Mouse (Mus musculus): ENCODE measurements around the gene Sema4d. TPM values are rescaled to one million over a fixed set of nuclear protein-coding genes. Genes with fewer than 3 reads are reported as not detected.

Sema4d gene
- 11.5 and 13.3 TPM in 2 replicates for polyA plus RNA-seq (2014; fragmentation: Nextera tagmentation; extraction: Ambion mirVana)

DNA sequence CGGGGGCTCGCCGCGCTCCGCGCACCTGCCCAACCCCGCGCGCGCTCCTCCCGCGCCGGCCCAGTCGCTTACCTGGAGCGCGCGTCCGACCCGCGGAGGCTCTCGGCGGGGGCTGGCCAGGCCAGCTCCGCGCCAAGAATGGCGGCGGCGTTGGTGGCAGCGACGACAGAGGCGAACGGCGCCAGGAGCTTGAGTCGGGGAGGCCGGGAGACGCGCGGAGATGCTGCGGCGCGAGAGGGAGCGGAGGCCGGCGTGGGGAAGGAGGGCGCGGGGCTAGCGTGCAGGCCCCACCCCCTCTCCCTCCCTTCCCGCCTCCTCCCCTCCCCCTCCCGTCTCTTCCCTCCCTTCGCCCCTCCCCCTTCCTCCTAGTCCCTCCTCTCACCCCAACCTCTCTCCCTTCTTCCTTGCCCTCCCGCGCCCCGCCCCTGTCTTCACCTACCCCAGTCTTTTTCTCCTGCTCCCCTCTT is at the start of gene Sema4d:
Gene Sema4d (minus strand): TSS at position 323 of the 467 bp plus-strand sequence.
- DNase-seq (peak; percentile 93), ATAC-seq (ENCODE audit: low FRiP score, low TSS enrichment) (peak; percentile 73)
- H3K4me3 ChIP-seq (replicated peaks; ENCODE audit: low read depth, low read length), result peak within 1 kb of the TSS; percentile 78
- WGBS, result under 1% methylated on average over 39 of the region's 52 CpGs
- H3K36me3 ChIP-seq (ENCODE audit: control insufficient read depth, insufficient read depth, low read length), result no peaks in the 10 kb centered on the region
- H3K9ac ChIP-seq (replicated peaks; ENCODE audit: low read length), result peak within 1 kb of the TSS; percentile 85
- H3K9me3 ChIP-seq (ENCODE audit: control insufficient read depth, low read length), result no peaks in the 10 kb centered on the region
- H3K4me1 ChIP-seq (ENCODE audit: control insufficient read depth, insufficient read depth, low read length), result peaks cover 8% of the 10 kb centered on the region
- peak within 1 kb of the TSS; percentile 74 for H3K27ac ChIP-seq (replicated peaks; ENCODE audit: low read depth, low read length)
- peak within 1 kb of the TSS; percentile 96 for H3K4me2 ChIP-seq (ENCODE audit: low read length)
- peaks cover 13% of the 10 kb centered on the region for H3K27me3 ChIP-seq (ENCODE audit: control insufficient read depth, insufficient read depth, low read length)

GRCm38 (mm10) chr13:51843298-51843697 is 49.8 kb upstream of the Sema4d start:
- ATAC-seq (ENCODE audit: low FRiP score, low TSS enrichment) (no peak), DNase-seq (no peak)
- H3K4me3 ChIP-seq (replicated peaks; ENCODE audit: low read depth, low read length), result no peak overlapping the region
- peaks cover 35% of the 10 kb centered on the region for H3K27me3 ChIP-seq (ENCODE audit: control insufficient read depth, insufficient read depth, low read length)
- no peak overlapping the region for H3K4me2 ChIP-seq (ENCODE audit: low read length)
- no peaks in the 10 kb centered on the region for H3K36me3 ChIP-seq (ENCODE audit: control insufficient read depth, insufficient read depth, low read length)
- no peaks in the 10 kb centered on the region for H3K9me3 ChIP-seq (ENCODE audit: control insufficient read depth, low read length)
- H3K4me1 ChIP-seq (ENCODE audit: control insufficient read depth, insufficient read depth, low read length), result peaks cover 21% of the 10 kb centered on the region
- 57% methylated on average over 4 of the region's 4 CpGs for WGBS
- no peak overlapping the region for H3K9ac ChIP-seq (replicated peaks; ENCODE audit: low read length)
- no peak overlapping the region for H3K27ac ChIP-seq (replicated peaks; ENCODE audit: low read depth, low read length)

GRCm38 (mm10) chr13:51842773-51843172 is 49.2 kb upstream of the Sema4d start:
- Histone ChIP-seq H3K4me1 (ENCODE audit: control insufficient read depth, insufficient read depth, low read length) (peaks cover 20% of the 10 kb centered on the region), H3K9ac (replicated peaks; ENCODE audit: low read length) (no peak overlapping the region)

DNA sequence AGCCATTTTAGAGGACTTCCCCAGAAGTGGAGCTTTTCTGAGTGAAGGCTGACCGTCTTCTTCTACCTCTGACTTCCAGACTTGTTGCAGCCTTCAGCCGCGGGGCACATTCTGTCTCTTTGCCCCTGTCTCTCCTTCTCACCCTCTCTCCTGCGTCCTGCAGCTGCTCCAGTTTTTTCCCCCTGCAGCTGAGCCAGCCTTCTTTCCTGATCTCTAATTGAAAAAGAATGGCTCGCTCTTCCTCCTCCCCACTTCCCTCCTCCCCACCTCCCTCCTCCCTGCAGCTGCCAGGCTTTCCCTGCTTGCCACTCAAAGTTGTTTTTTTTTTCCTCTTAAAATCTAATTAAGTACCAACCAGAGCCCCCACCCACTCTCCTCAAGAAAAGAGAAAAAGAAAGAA is 48.6 kb upstream of the Sema4d start:
- no peak for ATAC-seq (ENCODE audit: low FRiP score, low TSS enrichment)
- Histone ChIP-seq H3K9ac (replicated peaks; ENCODE audit: low read length) (no peak overlapping the region), H3K4me3 (replicated peaks; ENCODE audit: low read depth, low read length) (no peak overlapping the region), H3K4me1 (ENCODE audit: control insufficient read depth, insufficient read depth, low read length) (peaks cover 20% of the 10 kb centered on the region), H3K27me3 (ENCODE audit: control insufficient read depth, insufficient read depth, low read length) (peaks cover 40% of the 10 kb centered on the region), H3K4me2 (ENCODE audit: low read length) (peak overlapping the region; percentile 4; the same call in 1 of the 2 replicates), H3K36me3 (ENCODE audit: control insufficient read depth, insufficient read depth, low read length) (no peaks in the 10 kb centered on the region), H3K9me3 (ENCODE audit: control insufficient read depth, low read length) (no peaks in the 10 kb centered on the region), H3K27ac (replicated peaks; ENCODE audit: low read depth, low read length) (no peak overlapping the region)
- DNase-seq, result peak; percentile 54
- 5% methylated on average over 5 of the region's 5 CpGs for WGBS

More at GRCm38 (mm10) chr13:51842773-51843172, 49.2 kb upstream of the Sema4d start:
- no peaks in the 10 kb centered on the region for H3K9me3 ChIP-seq (ENCODE audit: control insufficient read depth, low read length)
- no peak for ATAC-seq (ENCODE audit: low FRiP score, low TSS enrichment)
- H3K4me2 ChIP-seq (ENCODE audit: low read length), result peak overlapping the region; percentile 1; the same call in 1 of the 2 replicates
- no peaks in the 10 kb centered on the region for H3K36me3 ChIP-seq (ENCODE audit: control insufficient read depth, insufficient read depth, low read length)
- no peak overlapping the region for H3K27ac ChIP-seq (replicated peaks; ENCODE audit: low read depth, low read length)
- WGBS, result 7% methylated on average over 12 of the region's 12 CpGs
- DNase-seq, result no peak
- H3K4me3 ChIP-seq (replicated peaks; ENCODE audit: low read depth, low read length), result no peak overlapping the region
- peaks cover 40% of the 10 kb centered on the region for H3K27me3 ChIP-seq (ENCODE audit: control insufficient read depth, insufficient read depth, low read length)

DNA sequence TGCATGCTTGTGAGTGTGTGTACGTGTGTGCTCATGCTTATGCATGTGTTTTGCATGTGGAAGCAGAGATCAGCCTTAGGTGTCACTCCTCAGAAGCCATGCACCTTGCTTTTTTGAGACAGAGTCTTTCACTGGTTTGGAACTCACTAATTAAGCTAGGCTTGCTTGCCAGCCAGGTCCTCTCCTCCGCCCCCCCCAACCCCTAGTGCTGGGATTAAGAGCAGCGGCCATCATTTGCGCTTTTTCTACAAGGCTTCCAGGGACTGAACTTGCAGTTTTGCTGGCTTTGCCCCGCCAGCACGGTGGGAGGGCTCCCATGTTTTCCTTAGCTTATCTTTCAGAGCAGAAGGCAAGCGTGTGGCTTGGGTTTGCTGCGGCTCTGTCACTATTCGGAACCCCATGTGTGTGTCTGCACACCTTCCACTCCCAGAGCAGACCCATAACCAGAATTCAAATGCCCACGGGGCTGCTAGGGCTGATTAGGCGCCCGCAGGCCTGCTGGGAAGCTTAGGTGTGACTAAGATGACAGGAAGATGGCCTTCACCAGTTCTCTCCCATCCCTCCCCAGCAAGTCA is 48.1 kb upstream of the Sema4d start:
- Histone ChIP-seq H3K9me3 (ENCODE audit: control insufficient read depth, low read length) (no peaks in the 10 kb centered on the region), H3K27me3 (ENCODE audit: control insufficient read depth, insufficient read depth, low read length) (peaks cover 45% of the 10 kb centered on the region), H3K9ac (replicated peaks; ENCODE audit: low read length) (no peak overlapping the region), H3K27ac (replicated peaks; ENCODE audit: low read depth, low read length) (peak overlapping the region; percentile 17; the same call in 1 of the 2 replicates), H3K4me1 (ENCODE audit: control insufficient read depth, insufficient read depth, low read length) (peaks cover 20% of the 10 kb centered on the region), H3K36me3 (ENCODE audit: control insufficient read depth, insufficient read depth, low read length) (no peaks in the 10 kb centered on the region), H3K4me3 (replicated peaks; ENCODE audit: low read depth, low read length) (no peak overlapping the region), H3K4me2 (ENCODE audit: low read length) (0 out of 2 replicates have a peak overlapping the region, but pooled peaks have one; percentile 4)
- DNase-seq (peak; percentile 35), ATAC-seq (ENCODE audit: low FRiP score, low TSS enrichment) (no peak)
- 7% methylated on average over 12 of the region's 12 CpGs for WGBS

DNA sequence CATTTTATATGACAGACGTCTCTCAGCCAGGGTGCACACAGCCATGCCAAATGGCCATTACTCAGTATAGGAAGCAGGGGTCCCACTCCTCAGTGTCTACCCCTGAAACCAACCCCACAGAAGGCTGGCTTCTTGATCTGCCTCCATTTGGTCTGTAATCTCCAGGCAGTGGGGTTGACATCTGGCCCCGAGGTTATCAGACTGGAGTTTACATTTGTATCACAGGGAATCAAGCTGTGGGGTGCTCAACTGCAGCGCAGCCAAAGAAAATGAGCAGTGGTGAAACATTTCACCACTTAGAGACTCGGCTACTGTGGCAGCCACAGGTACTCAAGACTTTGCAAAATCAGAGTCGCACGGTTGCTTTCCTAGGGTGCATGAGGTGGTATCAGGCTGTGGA is 47.2 kb upstream of the Sema4d start:
- Histone ChIP-seq H3K27ac (replicated peaks; ENCODE audit: low read depth, low read length) (no peak overlapping the region), H3K9me3 (ENCODE audit: control insufficient read depth, low read length) (no peaks in the 10 kb centered on the region), H3K27me3 (ENCODE audit: control insufficient read depth, insufficient read depth, low read length) (peaks cover 46% of the 10 kb centered on the region), H3K4me2 (ENCODE audit: low read length) (no peak overlapping the region), H3K4me3 (replicated peaks; ENCODE audit: low read depth, low read length) (no peak overlapping the region), H3K36me3 (ENCODE audit: control insufficient read depth, insufficient read depth, low read length) (no peaks in the 10 kb centered on the region), H3K9ac (replicated peaks; ENCODE audit: low read length) (no peak overlapping the region), H3K4me1 (ENCODE audit: control insufficient read depth, insufficient read depth, low read length) (peaks cover 20% of the 10 kb centered on the region)
- 46% methylated on average over 6 of the region's 6 CpGs for WGBS
- ATAC-seq (ENCODE audit: low FRiP score, low TSS enrichment) (no peak), DNase-seq (no peak)

- ATAC-seq (ENCODE audit: low FRiP score, low TSS enrichment), result no peak
- no peaks in the 10 kb centered on the region for H3K36me3 ChIP-seq (ENCODE audit: control insufficient read depth, insufficient read depth, low read length)
- WGBS, result 29% methylated on average over 8 of the region's 8 CpGs
- H3K4me3 ChIP-seq (replicated peaks; ENCODE audit: low read depth, low read length), result no peak overlapping the region
- peaks cover 20% of the 10 kb centered on the region for H3K4me1 ChIP-seq (ENCODE audit: control insufficient read depth, insufficient read depth, low read length)
- H3K9ac ChIP-seq (replicated peaks; ENCODE audit: low read length), result no peak overlapping the region
- DNase-seq, result peak; percentile 86
- H3K27ac ChIP-seq (replicated peaks; ENCODE audit: low read depth, low read length), result no peak overlapping the region
- H3K9me3 ChIP-seq (ENCODE audit: control insufficient read depth, low read length), result no peaks in the 10 kb centered on the region
- peaks cover 46% of the 10 kb centered on the region for H3K27me3 ChIP-seq (ENCODE audit: control insufficient read depth, insufficient read depth, low read length)
- H3K4me2 ChIP-seq (ENCODE audit: low read length), result no peak overlapping the region
Observed at GRCm38 (mm10) chr13:51839250-51840026, 45.9 kb upstream of the Sema4d start.

DNA sequence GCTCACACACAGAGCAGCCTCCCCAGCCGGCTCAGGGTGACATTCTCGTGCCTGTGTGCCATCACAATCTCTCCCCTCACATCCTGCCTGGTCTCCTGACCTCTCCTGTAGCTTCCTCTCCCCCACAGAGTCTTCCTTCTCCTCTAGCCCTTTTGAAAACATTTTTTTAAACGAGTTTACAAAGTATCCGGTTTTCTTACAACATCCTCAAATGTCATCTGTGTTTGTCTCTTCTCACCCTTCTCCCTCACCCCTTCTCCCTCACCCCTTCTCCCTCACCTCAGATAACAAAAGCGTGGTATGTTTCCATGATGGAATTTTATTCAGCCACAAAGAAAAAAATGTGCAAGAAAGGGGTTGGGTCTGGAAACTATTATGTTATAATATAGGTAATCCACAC is 43.9 kb upstream of the Sema4d start:
- ATAC-seq (ENCODE audit: low FRiP score, low TSS enrichment) (no peak), DNase-seq (no peak)
- peaks cover 37% of the 10 kb centered on the region for H3K27me3 ChIP-seq (ENCODE audit: control insufficient read depth, insufficient read depth, low read length)
- H3K4me1 ChIP-seq (ENCODE audit: control insufficient read depth, insufficient read depth, low read length), result peaks cover 13% of the 10 kb centered on the region
- H3K27ac ChIP-seq (replicated peaks; ENCODE audit: low read depth, low read length), result no peak overlapping the region
- H3K4me3 ChIP-seq (replicated peaks; ENCODE audit: low read depth, low read length), result no peak overlapping the region
- 57% methylated on average over 5 of the region's 5 CpGs for WGBS
- no peak overlapping the region for H3K9ac ChIP-seq (replicated peaks; ENCODE audit: low read length)
- H3K9me3 ChIP-seq (ENCODE audit: control insufficient read depth, low read length), result no peaks in the 10 kb centered on the region
- H3K4me2 ChIP-seq (ENCODE audit: low read length), result no peak overlapping the region
- no peaks in the 10 kb centered on the region for H3K36me3 ChIP-seq (ENCODE audit: control insufficient read depth, insufficient read depth, low read length)

All from midbrain, embryonic 14.5 days (tissue).